Mouse (Mus musculus) CH12F3 (cell line): ENCODE results near the gene Fam129b.

ENCODE experiments used
- in situ Hi-C: fragments of 300-500 bp; cut with MboI; formaldehyde crosslinking; loops from 2 replicates; pipeline ENCODE4 v1.14.3; 2020; ENCODE audit warnings: low sequenced_read_pairs

Fam129b gene

DNA sequence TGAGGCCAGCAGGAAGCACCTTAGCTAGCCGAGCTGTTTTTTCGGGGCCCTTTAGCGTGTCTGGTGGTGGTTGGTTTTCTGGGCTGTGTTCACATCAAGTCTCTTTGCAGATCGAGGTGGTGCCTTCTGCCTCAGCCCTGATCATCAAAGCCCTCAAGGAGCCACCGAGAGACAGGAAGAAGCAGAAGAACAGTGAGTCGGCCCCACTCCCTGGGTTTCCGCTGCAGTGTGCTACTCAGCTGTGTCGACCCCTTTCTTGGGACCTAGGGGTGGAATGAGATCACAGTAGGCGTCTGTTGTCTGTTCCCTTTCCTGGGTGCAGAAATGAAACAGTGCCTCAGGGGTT lies 86.9 kb downstream of the Fam129b start:
- in situ Hi-C loops = no loop called here

DNA sequence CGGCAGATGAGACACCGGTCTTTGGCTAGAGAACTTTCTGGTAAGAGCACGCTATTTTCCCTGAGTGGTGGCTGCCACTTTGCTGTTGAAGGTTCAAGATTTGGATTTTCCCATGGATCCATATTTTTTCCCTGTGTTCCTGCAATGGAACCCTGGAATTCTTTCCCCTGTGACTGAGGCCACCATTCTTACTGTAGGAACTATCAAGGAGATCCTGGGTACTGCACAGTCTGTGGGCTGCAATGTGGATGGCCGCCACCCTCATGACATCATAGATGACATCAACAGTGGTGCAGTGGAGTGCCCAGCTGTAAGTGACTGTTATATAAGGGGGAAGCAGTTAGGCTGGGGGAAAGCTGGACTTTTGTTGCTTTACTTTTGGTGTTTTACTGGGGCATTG lies 87.6 kb downstream of the Fam129b start:
- in situ Hi-C loops = no loop called here

DNA sequence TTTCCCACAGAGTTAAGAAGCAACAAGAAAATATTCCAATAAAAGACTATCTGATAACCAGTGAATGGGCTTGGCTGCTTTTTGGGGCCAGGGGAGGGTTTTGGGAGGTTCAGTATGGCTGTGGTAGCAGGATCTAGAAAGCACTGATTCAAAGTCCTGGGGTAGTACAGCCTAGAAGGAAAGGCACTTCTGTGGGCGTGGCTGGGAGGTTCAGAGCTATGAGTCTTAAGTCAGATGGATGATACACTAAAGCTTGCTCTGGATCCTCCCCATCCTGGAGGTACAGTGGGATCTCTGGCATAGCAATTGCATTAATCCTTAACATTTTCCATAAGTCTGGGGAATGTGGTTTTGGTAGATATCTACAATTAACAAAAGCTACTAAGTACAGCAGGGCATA lies 88.1 kb downstream of the Fam129b start:
- in situ Hi-C loops = no loop called here

DNA sequence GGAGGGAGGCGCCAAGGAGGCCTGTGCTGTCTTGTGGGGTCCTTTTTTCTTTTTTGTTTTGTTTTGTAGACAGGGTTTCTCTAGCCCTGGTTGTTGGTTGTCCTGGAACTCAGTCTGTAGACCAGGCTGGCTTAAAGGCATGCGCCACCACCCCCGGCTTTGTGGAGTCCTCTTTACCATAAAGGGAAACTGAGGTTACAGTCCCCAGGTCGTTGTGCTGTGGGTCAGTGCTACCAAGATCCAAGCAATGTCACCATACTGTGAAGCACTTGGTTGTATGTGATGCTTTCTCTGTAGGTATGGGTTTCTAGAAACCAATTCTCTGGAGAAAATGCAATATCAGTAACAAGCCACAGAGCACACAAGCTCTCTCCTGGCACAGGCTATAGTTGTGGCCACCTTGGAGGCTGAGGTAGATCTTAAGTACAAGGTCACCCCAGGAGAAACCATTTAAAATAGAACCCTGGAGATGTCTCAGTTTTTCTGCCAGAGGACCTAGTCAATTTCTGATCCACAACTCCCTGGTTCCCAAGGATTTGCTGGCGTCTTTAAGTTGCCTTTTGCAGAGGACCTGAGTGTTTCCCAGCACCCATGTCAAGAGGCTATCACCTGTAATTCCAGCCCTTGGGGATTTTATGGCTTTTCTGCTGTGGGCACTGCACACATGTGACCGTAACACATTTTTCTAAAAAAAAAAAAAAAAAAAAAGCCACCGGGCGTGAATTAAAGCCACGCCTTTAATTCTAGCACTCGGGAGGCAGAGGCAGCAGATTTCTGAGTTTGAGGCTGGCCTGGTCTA lies 88.9 kb downstream of the Fam129b start:
- in situ Hi-C loops = no loop called here

DNA sequence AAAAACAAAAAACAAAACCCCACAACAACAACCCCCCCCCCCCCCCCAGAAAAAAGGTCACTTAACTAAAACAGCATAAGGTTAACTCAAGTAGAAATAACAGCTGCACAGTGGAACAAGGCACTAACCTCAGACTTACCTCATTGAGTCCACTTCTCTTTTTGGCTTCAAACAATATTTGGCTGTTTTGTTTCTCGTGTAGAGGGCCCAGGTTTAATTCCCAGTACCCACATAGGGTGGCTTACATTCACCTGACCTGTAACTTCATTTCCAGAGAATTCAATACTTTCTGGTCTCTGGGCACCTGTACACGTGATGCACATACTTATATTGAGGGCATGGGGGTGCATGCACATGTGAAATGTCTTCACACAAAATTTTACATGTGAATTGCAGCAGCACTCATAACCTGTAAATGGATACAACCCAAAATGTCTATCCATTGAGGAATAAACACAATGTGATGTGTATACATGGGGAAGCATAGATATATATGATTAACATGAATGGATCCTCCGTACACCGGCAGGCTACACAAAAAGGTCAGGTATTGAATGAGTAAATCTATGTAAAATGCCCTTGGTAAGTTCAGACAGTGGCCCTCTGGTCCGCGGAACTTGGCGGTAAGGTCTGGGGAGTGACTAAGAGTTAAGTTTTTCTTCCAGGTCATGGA lies 89.7 kb downstream of the Fam129b start:
- in situ Hi-C loops = no loop called here

DNA sequence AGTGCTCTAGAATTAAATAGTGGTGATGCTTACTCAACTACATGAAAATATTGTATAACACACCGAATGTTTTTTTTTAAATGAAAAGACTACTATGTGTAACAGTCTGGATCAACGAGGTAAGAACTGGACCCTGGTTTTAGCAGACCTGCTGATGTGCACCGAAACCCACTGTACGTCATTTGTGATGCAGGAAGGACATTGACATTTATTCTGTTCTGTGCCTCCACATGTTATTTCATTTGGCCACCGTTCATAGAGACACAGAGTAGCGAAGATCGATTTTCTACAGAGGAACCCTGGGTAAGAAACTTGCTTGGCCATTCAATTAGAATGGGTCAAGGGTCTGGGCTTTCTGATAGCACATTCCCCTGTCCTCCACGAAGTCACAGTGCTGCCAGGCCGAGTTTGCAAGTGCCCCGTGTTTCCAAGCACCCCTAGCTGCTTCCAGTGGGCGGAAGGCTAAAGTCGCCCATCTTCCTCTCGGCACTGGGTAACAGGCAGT lies 90.3 kb downstream of the Fam129b start:
- in situ Hi-C loops = no loop called here

DNA sequence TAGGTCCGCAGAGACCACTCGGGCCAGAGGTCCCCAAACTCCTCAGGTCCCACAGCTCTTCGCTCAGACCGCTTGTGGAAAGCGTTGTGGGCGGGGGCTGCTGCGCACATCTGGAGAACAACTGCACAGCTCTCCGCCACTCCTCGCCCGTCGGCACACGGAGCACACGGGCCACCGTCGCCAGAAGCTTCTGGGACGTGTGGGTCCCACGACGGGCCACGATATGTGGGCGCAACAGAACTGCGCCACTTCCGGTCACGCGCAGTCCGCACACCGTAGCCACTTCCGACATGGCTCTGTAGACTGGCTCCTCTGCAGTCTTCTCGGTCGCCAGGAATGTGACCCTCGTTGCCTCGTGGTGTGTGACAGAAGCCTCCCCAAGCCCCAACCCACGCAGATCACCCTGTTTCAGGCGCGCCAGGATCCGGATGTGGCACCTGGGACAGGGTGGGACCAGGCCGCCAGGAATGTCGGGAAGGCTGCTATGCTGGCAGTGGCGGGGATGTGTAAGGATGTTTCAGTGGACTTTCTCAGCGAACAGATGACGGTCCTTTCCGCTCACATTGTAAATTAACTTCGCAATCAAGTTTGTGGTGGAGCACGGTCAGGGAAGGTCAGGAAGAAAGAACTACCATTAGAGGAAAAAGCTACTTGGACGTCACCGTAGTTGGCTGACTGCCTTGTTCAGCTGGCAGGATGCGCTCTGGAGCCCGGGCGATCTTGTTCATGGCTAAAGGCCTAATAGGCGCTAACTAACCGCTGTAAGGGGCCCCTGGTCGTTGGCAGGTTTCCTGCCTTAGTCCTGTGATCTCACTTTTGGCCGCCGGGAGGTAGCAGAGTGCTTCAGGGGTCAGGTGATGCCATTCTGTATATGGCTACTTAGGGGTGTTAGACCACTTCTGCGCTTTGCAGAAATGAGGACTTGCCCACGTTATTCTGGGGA lies 91.0 kb downstream of the Fam129b start:
- in situ Hi-C loops = no loop called here

DNA sequence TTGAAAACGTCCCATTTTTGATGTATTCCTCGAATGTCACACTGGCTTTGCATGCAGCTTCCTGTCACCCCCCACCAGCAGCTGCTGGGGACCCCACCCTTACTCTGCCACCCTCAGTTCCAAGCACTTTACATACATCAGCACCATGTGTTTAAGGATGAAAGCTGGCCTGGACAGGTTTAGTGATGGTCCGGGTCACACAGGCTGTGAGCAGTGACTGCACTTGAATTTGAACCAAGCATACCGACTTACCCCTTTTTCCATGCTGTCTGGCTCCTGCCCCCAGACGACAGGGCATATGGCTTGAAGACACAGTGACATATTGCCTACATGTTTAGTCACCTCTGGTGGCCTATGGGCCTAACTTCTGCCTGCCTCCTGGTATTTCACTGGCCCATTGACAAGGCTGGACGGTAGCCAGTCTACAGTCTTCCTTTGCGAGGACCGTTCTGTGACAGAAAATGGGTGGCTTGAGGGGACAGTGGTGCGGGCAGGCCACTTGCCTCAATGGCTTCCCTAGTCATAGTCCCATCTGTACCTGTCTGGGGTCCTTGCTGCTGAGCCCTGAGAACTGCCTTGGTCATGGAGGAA lies 92.2 kb downstream of the Fam129b start:
- in situ Hi-C loops = no loop called here

DNA sequence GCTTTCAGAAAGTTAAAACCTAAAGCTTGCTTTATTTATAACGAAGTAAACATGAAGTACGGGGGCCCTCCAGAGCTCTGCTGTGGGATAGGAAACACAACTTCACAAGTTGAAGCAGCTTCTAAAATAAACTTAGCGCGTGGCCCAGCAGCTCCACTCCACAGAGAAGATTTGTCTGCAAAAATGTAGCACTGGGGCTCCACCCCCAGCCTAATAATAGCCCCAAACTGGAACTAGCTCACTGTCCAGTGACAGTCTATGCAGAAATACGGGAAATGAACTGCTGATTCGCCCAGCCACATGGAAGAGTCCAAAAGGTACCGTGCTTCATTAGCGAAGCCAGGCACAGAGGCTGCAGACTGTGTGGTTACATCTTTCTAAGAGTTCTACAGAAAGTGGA lies 93.4 kb downstream of the Fam129b start:
- in situ Hi-C loops = no loop called here

DNA sequence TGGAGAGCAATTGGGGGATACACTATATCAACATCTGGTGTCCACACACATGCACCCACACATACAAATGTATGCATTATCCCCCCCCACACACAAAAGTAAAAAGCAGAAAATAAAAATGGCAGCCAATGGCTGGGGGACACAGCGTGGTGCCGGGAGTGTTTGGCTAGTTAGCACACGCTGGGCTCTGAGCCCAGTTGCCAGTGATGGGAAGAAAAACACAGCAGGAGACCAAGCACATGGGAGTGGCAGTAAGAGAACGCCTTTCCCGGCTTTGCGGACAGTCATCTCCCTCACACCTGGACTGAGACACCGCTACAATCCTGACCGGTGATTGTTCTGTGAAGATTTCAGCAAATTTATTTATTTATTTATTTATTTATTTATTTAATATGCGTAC lies 95.3 kb downstream of the Fam129b start:
- in situ Hi-C loops = no loop called here

DNA sequence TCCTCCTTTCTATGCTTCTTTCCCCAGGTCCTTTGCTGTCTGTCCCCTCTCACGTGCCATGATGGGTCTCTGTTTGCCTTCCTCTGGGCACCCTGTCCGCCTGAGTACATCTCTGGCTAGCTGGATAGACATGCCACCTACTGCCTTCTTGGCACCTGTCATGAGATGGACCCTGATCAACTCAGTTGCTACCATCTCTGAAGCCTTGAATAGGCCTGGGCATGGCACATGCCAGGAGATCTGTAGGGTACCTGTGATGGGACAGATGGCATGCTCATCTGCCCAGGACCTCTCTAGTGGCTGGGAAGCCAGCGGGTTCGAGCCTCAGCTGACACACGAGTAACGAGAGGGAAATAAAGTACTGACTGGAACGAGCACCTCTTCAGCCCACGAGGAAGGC lies 98.3 kb downstream of the Fam129b start:
- in situ Hi-C loops = no loop called here
